Mouse (Mus musculus): ENCODE data around the gene Lpcat1. TPM values are rescaled to one million over a fixed set of nuclear protein-coding genes. Genes with fewer than 3 reads are reported as not detected.

Gene Lpcat1
- 72.5 and 89.3 TPM in 2 replicates for total RNA-seq (2015; ENCODE audit: low replicate concordance)
- total RNA-seq (2017; ENCODE audit: low replicate concordance) = 176 and 246 TPM in 2 replicates

DNA sequence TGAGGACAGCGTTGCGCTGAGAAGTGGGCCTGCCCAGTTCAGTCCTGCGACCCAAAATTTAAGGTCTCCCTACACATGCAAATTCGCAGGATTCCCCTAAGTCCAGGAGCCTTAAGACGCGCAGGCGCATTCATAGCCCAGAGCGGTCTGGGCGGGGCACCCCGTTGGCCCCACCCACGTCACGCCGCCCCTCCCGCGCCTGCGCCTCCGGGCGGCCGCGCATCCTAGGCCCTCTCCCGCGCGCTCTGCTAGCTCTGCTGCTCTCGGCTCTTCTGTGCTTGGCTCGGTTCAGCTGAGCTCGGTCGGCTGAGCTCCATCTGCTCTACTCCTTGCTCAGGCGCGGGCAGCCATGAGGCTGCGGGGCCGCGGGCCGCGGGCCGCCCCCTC lies at the start of gene Lpcat1:
Lpcat1 (plus strand) TSS at position 164 of the 387 bp plus-strand sequence.
- ATAC-seq (replicated peaks; ENCODE audit: low FRiP score, poor library complexity, severe bottlenecking) = peak; percentile 83

- ATAC-seq (replicated peaks; ENCODE audit: low FRiP score, poor library complexity, severe bottlenecking) = 0 out of 2 replicates have a peak, but pooled peaks have one; percentile 56
These were observed 49.3 kb upstream of the Lpcat1 start for GRCm38 (mm10) chr13:73417478-73418220.

DNA sequence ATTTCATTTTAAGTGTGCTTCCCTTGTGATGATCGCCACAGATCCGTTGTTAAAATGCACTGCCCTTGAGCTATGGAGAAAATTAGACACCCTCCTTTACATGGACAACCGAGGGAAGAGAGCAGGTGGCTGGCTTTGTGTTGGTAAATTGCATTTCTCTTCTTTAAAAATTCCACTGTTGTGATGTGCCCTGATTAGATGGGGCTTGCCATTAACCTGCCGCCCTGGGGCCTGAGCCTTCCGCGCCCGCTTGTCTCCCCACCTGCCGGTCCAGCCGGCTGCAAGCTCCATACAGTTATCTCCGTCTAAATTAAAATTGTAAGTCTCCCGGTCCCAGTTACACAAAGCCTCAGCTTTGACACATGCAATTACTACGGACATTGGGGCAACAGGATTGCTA lies 48.7 kb upstream of the Lpcat1 start:
- ATAC-seq (replicated peaks; ENCODE audit: low FRiP score, poor library complexity, severe bottlenecking) = no peak

GRCm38 (mm10) chr13:73419244-73419643 lies 47.8 kb upstream of the Lpcat1 start:
- ATAC-seq (replicated peaks; ENCODE audit: low FRiP score, poor library complexity, severe bottlenecking) = no peak

DNA sequence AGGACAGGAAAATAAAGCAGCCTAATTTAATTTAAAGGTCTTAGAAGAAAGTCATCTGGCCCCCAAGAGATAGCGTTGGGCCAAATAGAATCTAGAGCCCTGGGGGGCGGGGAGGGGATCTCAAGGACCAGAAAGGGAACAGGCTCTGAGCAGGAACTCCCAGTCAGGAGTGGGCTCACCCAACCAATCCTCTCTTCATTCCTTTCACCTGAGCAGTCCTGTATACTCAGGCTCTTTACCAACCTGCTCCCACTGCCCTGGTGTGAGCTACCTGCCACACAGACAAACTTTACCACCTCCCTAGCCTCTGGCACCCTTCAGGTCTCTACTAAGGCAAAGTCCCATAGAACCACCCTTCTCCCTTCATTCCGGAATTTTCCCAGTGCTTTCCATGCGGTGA lies 44.0 kb upstream of the Lpcat1 start:
- ATAC-seq (replicated peaks; ENCODE audit: low FRiP score, poor library complexity, severe bottlenecking) = no peak

DNA sequence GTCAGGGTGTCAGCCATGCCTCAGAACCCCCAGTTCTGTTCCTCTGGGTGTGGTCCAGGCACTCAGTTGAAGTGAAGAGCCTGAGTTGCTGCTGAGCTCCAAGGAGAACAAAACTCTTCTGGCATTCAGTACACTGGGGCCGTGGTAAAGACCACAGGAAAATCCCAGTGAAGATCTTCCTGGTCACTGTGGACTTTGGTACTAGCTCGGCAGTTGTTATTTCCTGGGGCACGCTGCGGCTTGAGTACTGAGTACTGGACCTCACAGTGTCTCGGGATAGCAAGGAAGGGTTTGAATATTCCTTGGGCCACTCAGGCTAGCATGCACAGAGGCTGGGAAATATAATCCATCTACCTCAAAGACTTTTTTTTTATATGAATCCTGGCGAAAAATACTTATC lies 42.0 kb upstream of the Lpcat1 start:
- ATAC-seq (replicated peaks; ENCODE audit: low FRiP score, poor library complexity, severe bottlenecking) = no peak

DNA sequence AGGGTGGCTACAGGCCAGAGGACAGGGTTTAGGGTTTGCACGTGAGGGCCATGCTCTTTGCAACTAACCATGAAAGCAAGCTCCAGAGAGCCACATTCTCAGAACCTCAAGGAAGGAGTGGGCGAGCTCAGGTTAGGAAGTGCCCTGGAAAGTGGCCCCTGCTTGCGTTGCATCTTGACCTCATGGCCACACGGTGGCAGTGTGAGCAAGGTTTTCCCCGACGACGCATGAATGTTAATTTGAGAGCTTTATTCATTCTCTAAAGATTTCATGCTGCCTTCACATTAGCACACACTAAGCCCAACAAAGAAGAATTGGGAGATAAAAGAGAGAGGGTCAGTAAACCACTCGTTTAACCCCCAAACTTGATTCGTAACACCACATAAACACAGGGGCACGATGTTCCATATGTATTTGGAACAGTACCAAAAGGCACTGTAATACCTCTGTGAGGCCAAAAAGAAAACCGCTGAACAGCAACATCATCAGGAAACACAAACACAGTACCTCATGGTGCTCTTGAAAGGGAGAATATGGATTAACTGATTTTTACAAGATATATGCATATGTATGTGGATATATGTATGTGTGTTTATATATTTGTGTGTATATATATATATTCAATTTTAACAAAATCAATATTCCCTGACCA lies 41.0 kb upstream of the Lpcat1 start:
- ATAC-seq (replicated peaks; ENCODE audit: low FRiP score, poor library complexity, severe bottlenecking) = peak; percentile 90

DNA sequence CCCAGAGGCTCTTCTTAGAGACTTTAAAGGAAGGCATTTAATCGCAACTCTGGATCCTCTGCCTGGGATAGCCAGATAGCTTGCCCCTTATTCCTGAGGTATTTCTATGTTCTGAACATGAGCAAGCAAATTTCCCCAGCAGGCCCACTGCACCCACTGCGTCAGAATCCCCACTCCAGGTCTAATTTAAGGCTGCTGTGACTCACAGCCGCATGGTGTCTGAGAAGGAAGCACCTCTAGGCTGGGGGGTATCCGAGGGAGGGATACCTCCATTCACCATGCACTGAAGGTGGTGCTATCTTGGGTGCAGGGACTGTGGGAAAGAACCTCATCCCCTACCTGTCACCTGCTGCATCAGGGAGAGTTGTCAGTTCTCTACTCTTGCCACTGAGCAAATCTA lies 40.4 kb upstream of the Lpcat1 start:
- no peak for ATAC-seq (replicated peaks; ENCODE audit: low FRiP score, poor library complexity, severe bottlenecking)

DNA sequence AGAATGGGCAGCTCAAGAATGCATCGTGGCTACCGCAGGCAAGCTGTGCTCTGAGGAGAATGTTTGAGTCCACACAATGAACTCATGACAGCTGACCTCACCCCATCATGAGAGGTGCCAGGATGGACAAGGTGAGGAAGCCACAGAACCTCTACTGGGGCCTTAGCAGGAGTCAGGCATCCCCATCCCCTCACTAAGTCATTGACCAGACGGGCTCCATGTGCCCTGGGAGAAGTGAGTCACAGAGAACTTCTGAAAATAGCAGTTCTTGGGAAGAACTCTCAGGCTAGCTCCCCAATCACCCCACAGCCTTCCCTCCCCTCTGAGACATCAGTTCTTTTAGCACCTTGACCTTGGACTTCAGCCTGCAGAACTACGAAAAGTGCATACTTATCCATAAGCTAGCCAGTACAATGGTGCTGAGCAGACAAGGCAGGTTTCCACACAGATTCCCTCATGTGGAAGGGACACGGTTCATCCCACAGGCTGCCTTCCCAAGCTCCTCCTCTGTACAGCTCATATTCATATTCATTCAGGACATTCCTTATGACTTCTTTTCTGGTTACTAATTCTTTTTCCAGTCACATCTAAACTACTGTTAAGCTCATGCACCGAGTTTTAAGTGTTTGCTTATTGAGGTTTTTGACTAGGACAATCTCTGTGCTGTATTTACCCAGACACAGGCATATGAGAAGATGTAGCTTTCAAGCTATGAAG lies 37.2 kb upstream of the Lpcat1 start:
- no peak for ATAC-seq (replicated peaks; ENCODE audit: low FRiP score, poor library complexity, severe bottlenecking)

GRCm38 (mm10) chr13:73432466-73433149 lies 34.4 kb upstream of the Lpcat1 start:
- ATAC-seq (replicated peaks; ENCODE audit: low FRiP score, poor library complexity, severe bottlenecking) = no peak

- peak; percentile 76 for ATAC-seq (replicated peaks; ENCODE audit: low FRiP score, poor library complexity, severe bottlenecking)
These were observed 33.1 kb upstream of the Lpcat1 start for GRCm38 (mm10) chr13:73433681-73434535.

DNA sequence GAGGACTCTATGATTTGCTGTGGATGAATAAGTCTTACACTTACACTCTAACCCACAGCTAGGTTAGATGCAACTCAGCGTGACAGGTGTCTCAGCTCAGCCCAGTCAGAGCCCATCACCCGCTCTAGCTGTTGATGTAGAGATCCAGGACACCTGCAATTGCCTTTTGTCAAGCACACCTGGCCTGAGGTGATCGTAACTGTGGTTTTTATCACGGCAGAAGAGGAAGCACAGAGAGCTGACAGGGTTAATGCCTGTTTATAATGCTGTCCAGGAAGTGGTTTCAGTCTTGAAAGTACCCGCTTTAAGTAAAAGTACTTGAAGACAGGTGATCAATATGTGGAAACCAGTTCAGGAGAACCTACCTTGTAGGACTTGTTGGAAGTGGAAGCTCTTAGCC lies 32.3 kb upstream of the Lpcat1 start:
- ATAC-seq (replicated peaks; ENCODE audit: low FRiP score, poor library complexity, severe bottlenecking) = no peak

- ATAC-seq (replicated peaks; ENCODE audit: low FRiP score, poor library complexity, severe bottlenecking) = peak; percentile 16; the same call in 1 of the 2 replicates
These were observed 31.3 kb upstream of the Lpcat1 start for GRCm38 (mm10) chr13:73435662-73436061.

DNA sequence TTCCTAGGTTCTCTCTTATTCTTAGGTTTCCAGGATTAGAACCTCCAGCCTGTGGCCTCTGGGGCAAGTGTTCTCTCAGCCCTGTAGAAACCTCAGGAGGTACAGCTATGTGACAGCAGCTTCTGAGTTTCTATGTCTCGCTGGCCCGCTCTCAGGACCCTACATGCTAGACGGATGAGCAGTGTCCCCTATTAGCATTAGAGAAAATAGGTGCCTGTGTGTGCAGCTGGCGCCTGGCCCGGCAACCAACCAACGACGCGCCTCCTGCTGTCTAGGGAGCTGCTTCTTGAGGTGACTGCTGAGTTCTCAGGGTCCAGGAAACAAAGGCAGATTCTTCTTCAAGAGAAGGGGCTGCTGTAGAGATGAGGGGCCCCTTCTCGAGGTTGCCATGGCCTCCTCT lies 27.9 kb upstream of the Lpcat1 start:
- no peak for ATAC-seq (replicated peaks; ENCODE audit: low FRiP score, poor library complexity, severe bottlenecking)

DNA sequence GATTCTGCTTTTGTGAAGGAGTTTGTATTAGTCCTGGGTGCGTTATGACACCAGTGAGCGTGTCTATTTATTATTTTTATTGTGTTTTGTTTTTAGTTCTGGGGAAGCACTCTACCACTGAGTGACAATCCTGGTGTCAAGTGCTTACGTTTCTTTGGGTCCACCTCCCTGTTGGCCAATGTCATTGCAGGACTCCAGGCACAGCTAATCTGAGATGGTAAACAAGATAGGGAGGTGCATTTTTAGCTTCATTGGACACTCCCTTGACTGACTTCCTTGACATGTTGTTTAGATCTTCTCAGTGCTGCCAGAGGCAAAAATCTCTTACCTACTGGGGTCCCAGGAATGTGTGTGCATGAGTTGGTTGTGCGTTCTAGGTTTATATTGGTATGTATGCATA lies 26.0 kb upstream of the Lpcat1 start:
- no peak for ATAC-seq (replicated peaks; ENCODE audit: low FRiP score, poor library complexity, severe bottlenecking)

GRCm38 (mm10) chr13:73441686-73442085 lies 25.3 kb upstream of the Lpcat1 start:
- ATAC-seq (replicated peaks; ENCODE audit: low FRiP score, poor library complexity, severe bottlenecking) = no peak

DNA sequence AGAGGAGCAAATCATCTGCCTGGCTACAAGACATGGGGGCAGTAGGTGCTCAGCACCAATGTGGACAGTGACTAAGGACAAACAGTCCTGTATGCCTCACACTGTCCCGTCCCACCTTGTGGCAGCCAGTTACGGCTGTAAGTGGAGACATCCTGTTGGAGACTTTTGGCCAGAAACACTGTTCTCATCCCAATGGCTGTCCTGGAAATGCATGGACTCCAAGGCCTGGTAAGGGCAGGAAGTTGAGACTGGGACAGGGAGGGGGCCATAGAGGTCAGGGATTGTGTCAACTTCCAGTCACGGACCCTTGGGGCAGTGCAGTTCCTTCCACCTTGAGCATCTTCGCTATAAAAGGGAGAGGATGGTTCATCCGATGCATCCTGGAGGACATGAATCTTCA lies 24.6 kb upstream of the Lpcat1 start:
- ATAC-seq (replicated peaks; ENCODE audit: low FRiP score, poor library complexity, severe bottlenecking) = no peak

- peak; percentile 78 for ATAC-seq (replicated peaks; ENCODE audit: low FRiP score, poor library complexity, severe bottlenecking)
These were observed 23.7 kb upstream of the Lpcat1 start for GRCm38 (mm10) chr13:73443093-73443821.

DNA sequence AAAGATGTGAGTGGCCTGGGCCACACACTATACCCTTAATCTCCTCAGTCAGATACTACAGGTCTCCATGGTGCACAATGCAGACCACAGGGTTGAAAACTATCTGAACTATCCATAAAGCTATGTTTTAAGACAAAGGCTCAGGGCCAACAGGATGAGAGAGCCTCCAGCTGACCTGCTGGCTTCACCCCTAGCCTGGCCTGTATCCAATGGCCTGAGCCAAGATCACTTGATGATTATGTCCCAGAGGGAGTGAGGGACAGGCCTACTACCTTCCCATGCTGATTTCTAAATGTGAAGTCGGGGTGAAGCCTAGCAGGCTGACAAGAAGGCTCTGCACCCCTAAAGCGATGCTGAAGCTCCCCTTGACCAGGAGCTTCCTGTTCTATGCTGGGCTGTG lies 21.9 kb upstream of the Lpcat1 start:
- 0 out of 2 replicates have a peak, but pooled peaks have one; percentile 0 for ATAC-seq (replicated peaks; ENCODE audit: low FRiP score, poor library complexity, severe bottlenecking)

Measured in erythroblast, adult 5-6 weeks (primary cell).